Mouse (Mus musculus): Measurements from ENCODE around the gene Gm9040. TPM values are rescaled to one million over a fixed set of nuclear protein-coding genes. Genes with fewer than 3 reads are reported as not detected.
"Not testable (repeated sequence)": the region's sequence is repeated elsewhere in the genome, so short reads cannot be mapped to it uniquely, and the experiment has no call there.

Gene Gm9040
- polyA plus RNA-seq, 1 experiment from 2014 or later = not detected

DNA sequence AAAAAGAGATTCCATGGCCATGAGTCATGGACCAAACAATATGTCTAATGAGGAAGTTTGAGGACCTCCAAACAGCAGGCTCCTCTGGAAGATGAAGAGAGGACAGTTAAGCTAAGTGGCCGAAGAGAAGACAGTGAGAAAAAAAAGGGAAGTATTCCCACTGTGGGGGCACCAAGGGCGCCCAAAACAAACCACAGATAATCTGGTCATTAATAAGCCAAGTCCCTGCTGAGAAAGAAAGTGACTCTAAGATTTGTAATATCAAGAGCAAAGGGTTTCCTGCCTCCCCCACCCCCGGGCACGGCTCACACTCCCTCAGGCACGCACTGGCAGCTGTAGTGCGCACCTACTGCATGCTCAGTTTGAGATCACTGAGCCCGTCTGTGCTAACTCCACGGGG lies 7.7 kb downstream of the Gm9040 start:
- no peaks in the 10 kb centered on the region for H3K4me1 ChIP-seq (ENCODE audit: control insufficient read depth, insufficient read depth, low read length)
- H3K4me2 ChIP-seq (ENCODE audit: low read depth, low read length) = no peak overlapping the region
- ATAC-seq (replicated peaks; ENCODE audit: insufficient number of reproducible peaks, low FRiP score, low TSS enrichment, low read depth) (no peak), DNase-seq (ENCODE audit: low spot score) (no peak)
- H3K36me3 ChIP-seq (replicated peaks; ENCODE audit: control insufficient read depth, insufficient read depth, low read depth, low read length) = no peaks in the 10 kb centered on the region
- H3K4me3 ChIP-seq (ENCODE audit: low read depth, low read length) = no peak overlapping the region
- WGBS = 82% methylated on average over 8 of the region's 8 CpGs
- H3K27me3 ChIP-seq (ENCODE audit: control insufficient read depth, insufficient read depth, low read length) = no peaks in the 10 kb centered on the region
- H3K27ac ChIP-seq (replicated peaks; ENCODE audit: low read depth, low read length) = no peak overlapping the region
- H3K9me3 ChIP-seq (replicated peaks; ENCODE audit: control insufficient read depth, low read length) = no peaks in the 10 kb centered on the region
- no peak overlapping the region for H3K9ac ChIP-seq (replicated peaks; ENCODE audit: low read length)

DNA sequence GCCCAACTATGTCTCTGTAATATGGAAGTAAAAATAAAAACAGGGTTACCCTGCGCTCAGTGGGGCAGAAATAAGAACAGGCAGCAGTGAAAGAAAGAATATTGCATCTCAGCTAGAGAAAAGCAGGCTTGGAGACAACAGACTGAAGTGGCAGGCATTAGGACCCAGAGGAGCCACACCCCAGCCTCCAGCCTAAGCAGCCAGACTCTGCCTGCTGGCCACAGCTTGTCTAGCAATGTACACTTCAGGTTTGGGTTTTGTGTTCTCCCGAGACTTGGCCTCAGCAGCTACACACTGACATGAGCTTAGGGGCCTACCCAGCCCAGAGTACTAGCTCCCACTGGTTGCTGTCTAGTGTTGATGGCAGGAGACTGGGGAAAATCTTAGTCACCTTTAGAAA lies 24.6 kb downstream of the Gm9040 start:
- not testable (repeated sequence) for H3K9ac ChIP-seq (replicated peaks; ENCODE audit: low read length); DNase-seq (ENCODE audit: low spot score); H3K27ac ChIP-seq (replicated peaks; ENCODE audit: low read depth, low read length); H3K4me3 ChIP-seq (ENCODE audit: low read depth, low read length); ATAC-seq (replicated peaks; ENCODE audit: insufficient number of reproducible peaks, low FRiP score, low TSS enrichment, low read depth); H3K9me3 ChIP-seq (replicated peaks; ENCODE audit: control insufficient read depth, low read length); H3K36me3 ChIP-seq (replicated peaks; ENCODE audit: control insufficient read depth, insufficient read depth, low read depth, low read length); H3K4me1 ChIP-seq (ENCODE audit: control insufficient read depth, insufficient read depth, low read length); H3K4me2 ChIP-seq (ENCODE audit: low read depth, low read length); H3K27me3 ChIP-seq (ENCODE audit: control insufficient read depth, insufficient read depth, low read length)
- WGBS = 46% methylated on average over 2 of the region's 2 CpGs

DNA sequence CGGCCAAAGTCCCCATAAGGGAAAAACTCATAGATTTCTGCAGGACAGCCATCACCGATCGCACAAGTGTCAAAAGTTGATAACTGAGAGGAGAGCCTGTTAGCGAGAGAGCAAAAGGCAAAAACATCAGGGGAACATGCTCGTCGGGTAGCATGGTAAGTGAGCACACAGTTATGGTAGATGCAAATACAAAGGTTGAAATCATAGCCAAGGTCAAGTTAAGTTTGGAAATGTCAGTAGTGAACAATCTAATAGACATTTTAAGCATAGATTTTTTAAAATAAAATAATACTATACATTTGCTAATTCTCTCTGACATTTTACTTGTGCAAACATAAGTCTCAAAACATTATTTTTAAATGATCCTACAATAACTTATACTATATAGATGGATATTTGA lies 31.8 kb downstream of the Gm9040 start, which contains the start of gene Iltifb:
Gene Iltifb, minus strand, starts transcription at position 101 of the 400 bp plus-strand sequence.
- Histone ChIP-seq H3K9ac (replicated peaks; ENCODE audit: low read length) (no peak within 1 kb of the TSS), H3K4me3 (ENCODE audit: low read depth, low read length) (no peak within 1 kb of the TSS), H3K4me1 (ENCODE audit: control insufficient read depth, insufficient read depth, low read length) (no peaks in the 10 kb centered on the region), H3K27ac (replicated peaks; ENCODE audit: low read depth, low read length) (no peak within 1 kb of the TSS), H3K9me3 (replicated peaks; ENCODE audit: control insufficient read depth, low read length) (no peaks in the 10 kb centered on the region), H3K27me3 (ENCODE audit: control insufficient read depth, insufficient read depth, low read length) (no peaks in the 10 kb centered on the region), H3K4me2 (ENCODE audit: low read depth, low read length) (no peak within 1 kb of the TSS), H3K36me3 (replicated peaks; ENCODE audit: control insufficient read depth, insufficient read depth, low read depth, low read length) (no peaks in the 10 kb centered on the region)
- DNase-seq (ENCODE audit: low spot score) (no peak), ATAC-seq (replicated peaks; ENCODE audit: insufficient number of reproducible peaks, low FRiP score, low TSS enrichment, low read depth) (no peak)
- WGBS = 92% methylated on average over 6 of the region's 6 CpGs

DNA sequence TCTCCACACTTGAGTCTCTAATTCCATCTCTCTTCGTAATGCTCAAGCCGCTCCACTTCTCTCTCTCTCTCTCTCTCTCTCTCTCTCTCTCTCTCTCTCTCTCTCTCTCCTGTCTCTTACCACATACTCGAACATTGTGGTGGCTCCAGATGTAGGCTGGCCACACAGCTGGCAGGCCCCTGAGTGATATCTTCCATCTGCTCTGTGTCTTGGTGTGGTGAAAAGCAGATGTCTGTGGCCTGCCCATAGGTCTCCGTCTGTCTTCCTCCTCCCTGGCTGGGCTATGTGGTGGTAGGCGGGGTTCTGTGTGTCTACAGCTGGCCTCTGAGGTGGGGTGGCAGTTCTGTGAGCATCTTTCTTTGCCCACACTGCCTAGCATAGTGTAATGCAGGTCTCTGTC lies 43.8 kb downstream of the Gm9040 start:
- H3K4me1 ChIP-seq (ENCODE audit: control insufficient read depth, insufficient read depth, low read length); H3K27ac ChIP-seq (replicated peaks; ENCODE audit: low read depth, low read length); H3K4me2 ChIP-seq (ENCODE audit: low read depth, low read length); H3K27me3 ChIP-seq (ENCODE audit: control insufficient read depth, insufficient read depth, low read length); H3K9me3 ChIP-seq (replicated peaks; ENCODE audit: control insufficient read depth, low read length); ATAC-seq (replicated peaks; ENCODE audit: insufficient number of reproducible peaks, low FRiP score, low TSS enrichment, low read depth); DNase-seq (ENCODE audit: low spot score); H3K4me3 ChIP-seq (ENCODE audit: low read depth, low read length); H3K36me3 ChIP-seq (replicated peaks; ENCODE audit: control insufficient read depth, insufficient read depth, low read depth, low read length); H3K9ac ChIP-seq (replicated peaks; ENCODE audit: low read length): not testable (repeated sequence)
- WGBS = 63% methylated on average over 1 of the region's 5 CpGs

DNA sequence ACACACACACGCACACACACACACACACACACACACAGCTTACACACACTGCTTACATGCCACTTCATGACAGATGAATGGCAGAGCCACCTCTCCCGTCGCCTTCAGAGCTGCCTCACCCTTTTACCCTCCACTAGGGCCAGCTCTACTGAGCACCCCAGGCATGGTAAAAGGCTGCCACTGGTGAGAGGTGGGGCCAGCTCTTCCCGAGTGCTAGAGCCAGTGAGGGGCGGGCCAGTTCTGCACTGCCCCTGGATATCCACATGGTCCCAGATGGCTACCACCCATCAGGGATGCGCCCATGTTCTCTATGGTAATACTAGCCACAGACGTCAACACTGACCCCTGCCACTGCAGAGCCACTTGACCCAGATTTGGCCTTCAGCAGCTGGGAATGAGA lies 44.2 kb downstream of the Gm9040 start:
- H3K4me3 ChIP-seq (ENCODE audit: low read depth, low read length); H3K27me3 ChIP-seq (ENCODE audit: control insufficient read depth, insufficient read depth, low read length); H3K4me1 ChIP-seq (ENCODE audit: control insufficient read depth, insufficient read depth, low read length); H3K4me2 ChIP-seq (ENCODE audit: low read depth, low read length); DNase-seq (ENCODE audit: low spot score); H3K27ac ChIP-seq (replicated peaks; ENCODE audit: low read depth, low read length); ATAC-seq (replicated peaks; ENCODE audit: insufficient number of reproducible peaks, low FRiP score, low TSS enrichment, low read depth); H3K9ac ChIP-seq (replicated peaks; ENCODE audit: low read length); H3K9me3 ChIP-seq (replicated peaks; ENCODE audit: control insufficient read depth, low read length); H3K36me3 ChIP-seq (replicated peaks; ENCODE audit: control insufficient read depth, insufficient read depth, low read depth, low read length): not testable (repeated sequence)
- 80% methylated on average over 7 of the region's 7 CpGs for WGBS

DNA sequence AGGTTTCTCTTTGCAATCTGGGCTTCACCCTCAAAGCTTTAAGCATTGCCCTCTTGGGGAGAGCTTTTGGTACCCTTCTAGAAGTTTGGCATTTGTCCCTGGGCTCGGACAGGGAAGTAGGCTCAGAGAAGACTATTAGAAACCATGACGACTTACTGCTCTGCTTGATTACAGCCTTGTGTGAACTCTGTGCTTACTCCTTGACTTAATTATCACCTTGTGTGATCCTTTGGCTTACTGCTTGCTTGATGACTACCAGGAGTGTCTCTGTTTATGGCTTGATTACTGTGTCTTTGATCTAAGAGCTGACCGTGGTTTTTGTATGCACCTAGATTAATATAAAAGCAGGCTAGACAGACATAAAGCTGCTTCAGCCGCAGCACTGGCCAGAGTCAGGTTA lies 48.7 kb downstream of the Gm9040 start:
- H3K9ac ChIP-seq (replicated peaks; ENCODE audit: low read length); H3K4me3 ChIP-seq (ENCODE audit: low read depth, low read length); H3K36me3 ChIP-seq (replicated peaks; ENCODE audit: control insufficient read depth, insufficient read depth, low read depth, low read length); H3K9me3 ChIP-seq (replicated peaks; ENCODE audit: control insufficient read depth, low read length); H3K27ac ChIP-seq (replicated peaks; ENCODE audit: low read depth, low read length); ATAC-seq (replicated peaks; ENCODE audit: insufficient number of reproducible peaks, low FRiP score, low TSS enrichment, low read depth); H3K4me1 ChIP-seq (ENCODE audit: control insufficient read depth, insufficient read depth, low read length); H3K4me2 ChIP-seq (ENCODE audit: low read depth, low read length); H3K27me3 ChIP-seq (ENCODE audit: control insufficient read depth, insufficient read depth, low read length); DNase-seq (ENCODE audit: low spot score): not testable (repeated sequence)
- WGBS = no CpG with 5 or more reads among the region's 4 CpGs

Other genes with a start within 250 kb of the Gm9040 start
- 54.6 and 60.8 TPM in 2 replicates for gene Mdm1, start 185.2 kb downstream of the Gm9040 start, polyA plus RNA-seq (2014; fragmentation: Nextera tagmentation; extraction: Ambion mirVana)
- gene Il22, start 122.0 kb downstream of the Gm9040 start, polyA plus RNA-seq (2014; fragmentation: Nextera tagmentation; extraction: Ambion mirVana) = not detected in 2 replicates
- not detected in 2 replicates for gene Gm32717, start 86.2 kb downstream of the Gm9040 start, polyA plus RNA-seq (2014; fragmentation: Nextera tagmentation; extraction: Ambion mirVana)
- not detected in 2 replicates for gene Gm32802, start 68.3 kb downstream of the Gm9040 start, polyA plus RNA-seq (2014; fragmentation: Nextera tagmentation; extraction: Ambion mirVana)
- gene Iltifb, start 31.9 kb downstream of the Gm9040 start, polyA plus RNA-seq (2014; fragmentation: Nextera tagmentation; extraction: Ambion mirVana) = not detected in 2 replicates
- gene Gm9044, start 5.4 kb upstream of the Gm9040 start, polyA plus RNA-seq (2014; fragmentation: Nextera tagmentation; extraction: Ambion mirVana) = not detected in 2 replicates
- 0.10 TPM in 1 of 2 replicates, not detected in the other for gene Gm9045, start 10.9 kb upstream of the Gm9040 start, polyA plus RNA-seq (2014; fragmentation: Nextera tagmentation; extraction: Ambion mirVana)
- not detected in 2 replicates for gene Gm9046, start 16.3 kb upstream of the Gm9040 start, polyA plus RNA-seq (2014; fragmentation: Nextera tagmentation; extraction: Ambion mirVana)
- gene Gm9048, start 21.7 kb upstream of the Gm9040 start, polyA plus RNA-seq (2014; fragmentation: Nextera tagmentation; extraction: Ambion mirVana) = not detected in 2 replicates
- gene Gm9049, start 27.1 kb upstream of the Gm9040 start, polyA plus RNA-seq (2014; fragmentation: Nextera tagmentation; extraction: Ambion mirVana) = 0.10 TPM in 1 of 2 replicates, not detected in the other
- not detected in 2 replicates for gene Ifng, start 114.1 kb upstream of the Gm9040 start, polyA plus RNA-seq (2014; fragmentation: Nextera tagmentation; extraction: Ambion mirVana)